Mouse (Mus musculus) kidney, adult 2 months (tissue): ENCODE measurements around the gene Diaph2. TPM values are rescaled to one million over a fixed set of nuclear protein-coding genes. Genes with fewer than 3 reads are reported as not detected.
"Not testable (repeated sequence)": the region's sequence is repeated elsewhere in the genome, so short reads cannot be mapped to it uniquely, and the experiment has no call there.

Experiments used
- DNase-seq: peaks from one replicate; pipeline ENCODE4 v3.0.0; 2021
- H3K27ac ChIP-seq: fragments of 200-500 bp; 2 replicates; pipeline ENCODE4 v1.5.1; 2012; ENCODE audit warnings: low read depth, low read length, control low read depth, inconsistent platforms; ENCODE audit not compliant: insufficient read depth
- H3K27me3 ChIP-seq: fragments of 200-500 bp; replicated peaks from 2 replicates; pipeline ENCODE4 v1.6.1; 2012; ENCODE audit warnings: mild to moderate bottlenecking, moderate library complexity, low read length, inconsistent platforms; ENCODE audit not compliant: control insufficient read depth, insufficient read depth
- H3K36me3 ChIP-seq: fragments of 200-500 bp; 2 replicates; pipeline ENCODE4 v1.6.1; 2012; ENCODE audit warnings: mild to moderate bottlenecking, moderate library complexity, low read length, inconsistent platforms; ENCODE audit not compliant: control insufficient read depth, insufficient read depth
- H3K4me1 ChIP-seq: fragments of 200-500 bp; 2 replicates; pipeline ENCODE4 v1.6.1; 2011; ENCODE audit warnings: low read length; ENCODE audit not compliant: control insufficient read depth, insufficient read depth
- H3K4me3 ChIP-seq: fragments of 200-500 bp; 2 replicates; pipeline ENCODE4 v1.5.1; 2011; ENCODE audit warnings: mild to moderate bottlenecking, low read depth, low read length, control low read depth; ENCODE audit not compliant: insufficient read depth
- CTCF ChIP-seq: fragments of 200-500 bp; conservative IDR thresholded peaks from 2 replicates; pipeline ENCODE4 v1.5.1; 2011; ENCODE audit warnings: low read depth, mild to moderate bottlenecking, control low read depth, low read length, moderate library complexity, mixed read lengths; ENCODE audit not compliant: insufficient read depth, insufficient read length
- POLR2A ChIP-seq: fragments of 200-500 bp; IDR thresholded peaks from one replicate; pipeline ENCODE4 v1.6.1; 2011; ENCODE audit warnings: low read depth, low read length, control low read depth
- WGBS: fragments of 180-500 bp; shearing (Covaris S2); methylation state at CpG from one replicate; pipeline ENCODE4 v1.1.7; 2018; 5-methylcytosine and 5-hydroxymethylcytosine counted together
- polyA plus RNA-seq: library from polyadenylated mRNA; depleted of rRNA; stranded (reverse); fragments of >200 nt; gene quantifications from 2 replicates; pipeline ENCODE4 v1.2.3, GENCODE M21; 2012

The Diaph2 gene
- polyA plus RNA-seq, 1 experiment = 4.4 TPM

- Histone ChIP-seq H3K4me3 (no peak overlapping the region), H3K36me3 (no peaks in the 10 kb centered on the region), H3K4me1 (no peaks in the 10 kb centered on the region), H3K27me3 (no peaks in the 10 kb centered on the region), H3K27ac (no peak overlapping the region)
- TF ChIP-seq POLR2A (no peak), CTCF (no peak)
- no peak for DNase-seq
Measured at GRCm38 (mm10) chrX:130149216-130149615, 399.7 kb downstream of the Diaph2 start.

- Histone ChIP-seq H3K27me3 (no peaks in the 10 kb centered on the region), H3K36me3 (no peaks in the 10 kb centered on the region), H3K27ac (no peak overlapping the region), H3K4me1 (no peaks in the 10 kb centered on the region), H3K4me3 (no peak overlapping the region)
- DNase-seq = no peak
- TF ChIP-seq POLR2A = no peak
- no peak for TF ChIP-seq CTCF
- 91% methylated on average over 1 of the region's 1 CpGs for WGBS
Measured at GRCm38 (mm10) chrX:130152164-130152563, 402.6 kb downstream of the Diaph2 start.

- 90% methylated on average over 2 of the region's 2 CpGs for WGBS
Measured at GRCm38 (mm10) chrX:130173126-130173525, 423.6 kb downstream of the Diaph2 start.

GRCm38 (mm10) chrX:130187891-130188290 is 438.3 kb downstream of the Diaph2 start:
- H3K4me3 ChIP-seq = no peak overlapping the region
- no peaks in the 10 kb centered on the region for H3K27me3 ChIP-seq
- TF ChIP-seq CTCF = no peak

More at GRCm38 (mm10) chrX:130173126-130173525, 423.6 kb downstream of the Diaph2 start:
- Histone ChIP-seq H3K4me3 (no peak overlapping the region), H3K27me3 (no peaks in the 10 kb centered on the region), H3K36me3 (no peaks in the 10 kb centered on the region), H3K27ac (no peak overlapping the region), H3K4me1 (no peaks in the 10 kb centered on the region)
- no peak for DNase-seq
- TF ChIP-seq POLR2A = no peak
- no peak for TF ChIP-seq CTCF

GRCm38 (mm10) chrX:130188449-130188848 is 438.9 kb downstream of the Diaph2 start:
- WGBS = 79% methylated on average over 2 of the region's 2 CpGs
- no peak for DNase-seq
- no peaks in the 10 kb centered on the region for H3K27me3 ChIP-seq
- TF ChIP-seq POLR2A (no peak), CTCF (no peak)
- H3K4me3 ChIP-seq = no peak overlapping the region
- no peaks in the 10 kb centered on the region for H3K36me3 ChIP-seq
- H3K4me1 ChIP-seq = no peaks in the 10 kb centered on the region
- no peak overlapping the region for H3K27ac ChIP-seq

More at GRCm38 (mm10) chrX:130187891-130188290, 438.3 kb downstream of the Diaph2 start:
- WGBS = 61% methylated on average over 1 of the region's 1 CpGs
- H3K27ac ChIP-seq = no peak overlapping the region
- no peaks in the 10 kb centered on the region for H3K4me1 ChIP-seq
- no peaks in the 10 kb centered on the region for H3K36me3 ChIP-seq
- DNase-seq = no peak

GRCm38 (mm10) chrX:130189250-130189649 is 439.7 kb downstream of the Diaph2 start:
- Histone ChIP-seq H3K4me3 (no peak overlapping the region), H3K27me3 (no peaks in the 10 kb centered on the region), H3K36me3 (no peaks in the 10 kb centered on the region), H3K4me1 (no peaks in the 10 kb centered on the region), H3K27ac (no peak overlapping the region)
- no peak for DNase-seq
- no peak for TF ChIP-seq CTCF
- TF ChIP-seq POLR2A = no peak

- H3K4me1 ChIP-seq, H3K4me3 ChIP-seq, H3K36me3 ChIP-seq, H3K27ac ChIP-seq, DNase-seq, H3K27me3 ChIP-seq: not testable (repeated sequence)
- 95% methylated on average over 3 of the region's 3 CpGs for WGBS
Measured at GRCm38 (mm10) chrX:130197412-130197811, 447.9 kb downstream of the Diaph2 start.

GRCm38 (mm10) chrX:130205243-130205642 is 455.7 kb downstream of the Diaph2 start:
- Histone ChIP-seq H3K27me3 (no peaks in the 10 kb centered on the region), H3K4me3 (no peak overlapping the region), H3K27ac (no peak overlapping the region), H3K36me3 (no peaks in the 10 kb centered on the region), H3K4me1 (no peaks in the 10 kb centered on the region)
- TF ChIP-seq POLR2A = no peak
- TF ChIP-seq CTCF = no peak
- WGBS = 71% methylated on average over 2 of the region's 2 CpGs
- no peak for DNase-seq
